Mouse (Mus musculus): ENCODE data around the gene Lman2.

GRCm38 (mm10) chr13:55328171-55328570, 34.4 kb downstream of the Lman2 start:
- TF ChIP-seq POLR2A (IDR thresholded peaks at IDR 0.05; ENCODE audit: low read depth, low read length) (no peak), CTCF (IDR thresholded peaks at IDR 0.05; ENCODE audit: extremely low read depth, insufficient read length, insufficient replicate concordance, low read depth, low read length) (no peak)
